ENCODE assay signal across 13 mouse cellular contexts in the genomic region with DNA sequence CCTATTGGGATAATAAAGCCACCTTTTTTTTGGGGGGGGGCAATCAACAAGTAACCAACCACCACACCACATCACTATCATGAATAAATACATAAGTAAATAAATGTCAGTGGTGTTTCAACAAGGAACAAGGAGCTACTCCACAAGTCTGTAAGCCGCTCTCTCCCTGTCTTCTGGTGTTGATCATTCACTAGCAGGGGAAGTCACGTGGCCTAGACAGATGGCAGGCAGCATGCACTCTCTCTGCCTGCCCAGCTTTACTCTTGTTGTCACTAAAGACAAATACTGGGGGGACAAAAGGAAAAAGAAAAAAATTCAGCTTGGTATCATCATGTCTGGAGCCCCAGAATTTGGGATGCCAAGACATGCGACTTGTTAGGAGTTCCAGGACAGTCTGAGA. TPM values are rescaled to one million over a fixed set of nuclear protein-coding genes. Genes with fewer than 3 reads are reported as not detected.
DNase-seq lines count a peak whose midpoint lies in the region; ATAC-seq lines count a peak whose summit lies in the region.
"Had no signal": no experiment of that assay in that cellular context is flagged by ENCODE, and none has a peak within 500 bp of the region (broad histone marks: within the 10 kb centered on the region; RNA-seq: fewer than 3 reads in every experiment).

No protein-coding gene starts in this region.

- peak; percentile 46 for DNase-seq in embryo, embryonic 10 days (ENCODE audit: low spot score)
- DNase-seq in embryo, embryonic 9.5 days (ENCODE audit: extremely low spot score): no peak
- DNase-seq in cerebellum, adult 9-10 months: peak; percentile 84
- DNase-seq in kidney, postnatal 25 days: peak; percentile 77 to 81
- no peak for DNase-seq in urinary bladder, postnatal 36 days (ENCODE audit: low spot score in 2 of 2)
- DNase-seq in adrenal gland, postnatal 36 days: no peak
- DNase-seq: adrenal gland, postnatal 10 days; spleen, adult 18-20 months; thymus, adult 2 months had no signal

- no peak overlapping the region for H3K4me3 ChIP-seq in midbrain, embryonic 12.5 days
- no peak overlapping the region for H3K4me3 ChIP-seq in midbrain, embryonic 15.5 days
- H3K4me3 ChIP-seq: megakaryocyte, embryonic 14.5 days had no signal

- 60% methylated on average over 3 of the region's 3 CpGs for WGBS in midbrain, embryonic 12.5 days
- WGBS in midbrain, embryonic 15.5 days: 71% methylated on average over 3 of the region's 3 CpGs

- H3K27me3 ChIP-seq in midbrain, embryonic 12.5 days: no peaks in the 10 kb centered on the region
- no peaks in the 10 kb centered on the region for H3K27me3 ChIP-seq in midbrain, embryonic 15.5 days (replicated peaks)
- H3K27me3 ChIP-seq: megakaryocyte, embryonic 14.5 days had no signal

- H3K36me3 ChIP-seq in midbrain, embryonic 12.5 days: no peaks in the 10 kb centered on the region
- H3K36me3 ChIP-seq in midbrain, embryonic 15.5 days (replicated peaks): no peaks in the 10 kb centered on the region

- peaks cover 9% of the 10 kb centered on the region for H3K4me1 ChIP-seq in midbrain, embryonic 12.5 days
- H3K4me1 ChIP-seq in midbrain, embryonic 15.5 days: peaks cover 20% of the 10 kb centered on the region

- no peaks in the 10 kb centered on the region for H3K9me3 ChIP-seq in midbrain, embryonic 12.5 days
- no peaks in the 10 kb centered on the region for H3K9me3 ChIP-seq in midbrain, embryonic 15.5 days
- H3K9me3 ChIP-seq: megakaryocyte, embryonic 14.5 days had no signal

- H3K9ac ChIP-seq in midbrain, embryonic 12.5 days (replicated peaks): no peak overlapping the region
- no peak overlapping the region for H3K9ac ChIP-seq in midbrain, embryonic 15.5 days

- H3K27ac ChIP-seq in midbrain, embryonic 12.5 days (replicated peaks): 0 out of 2 replicates have a peak overlapping the region, but pooled peaks have one; percentile 15
- H3K27ac ChIP-seq in midbrain, embryonic 15.5 days: no peak overlapping the region

- H3K4me2 ChIP-seq in midbrain, embryonic 12.5 days (replicated peaks): no peak overlapping the region
- no peak overlapping the region for H3K4me2 ChIP-seq in midbrain, embryonic 15.5 days

- no peak for ATAC-seq in midbrain, embryonic 12.5 days (ENCODE audit: low FRiP score, low read depth)
- no peak for ATAC-seq in midbrain, embryonic 15.5 days (replicated peaks)
- ATAC-seq: inflammation-experienced regulatory T-cells, adult 6 months had no signal

RNA-seq across cellular contexts. Expression of gene Cbfa2t2, which starts 2.9 kb away (rescaled TPM):
- polyA plus RNA-seq in midbrain, embryonic 12.5 days (2016; fragmentation: Nextera tagmentation; extraction: Ambion mirVana): 91.8 and 94.9 TPM in 2 replicates
- 55.8 and 59.3 TPM in 2 replicates for polyA plus RNA-seq in midbrain, embryonic 15.5 days (2015; fragmentation: Nextera tagmentation; extraction: Ambion mirVana)
- 10 to 100 TPM; 30.7 to 40.9 TPM for total RNA-seq in adrenal gland, postnatal 36 days (2021)

RNA-seq across cellular contexts. Expression of gene Snta1, which starts 25.5 kb away (rescaled TPM):
- polyA plus RNA-seq in midbrain, embryonic 12.5 days (2016; fragmentation: Nextera tagmentation; extraction: Ambion mirVana): 7.1 and 8.6 TPM in 2 replicates
- polyA plus RNA-seq in midbrain, embryonic 15.5 days (2015; fragmentation: Nextera tagmentation; extraction: Ambion mirVana): 10.2 and 13.2 TPM in 2 replicates
- total RNA-seq in adrenal gland, postnatal 36 days (2021): 10 to 100 TPM; 22.1 to 26.5 TPM
- polyA plus RNA-seq: inflammation-experienced regulatory T-cells, adult 6 months had no signal

Comparison
In these comparisons a context has a peak if more than half of its experiments do, and no peak if none do; other contexts are left out.
1. DNase-seq: peak in embryo, embryonic 10 days (single experiment), cerebellum, adult 9-10 months (single experiment) and kidney, postnatal 25 days (2 of 2); none in embryo, embryonic 9.5 days (single experiment), urinary bladder, postnatal 36 days (0 of 2) and adrenal gland, postnatal 36 days (0 of 2).